Mouse (Mus musculus) lung, embryonic 14.5 days (tissue): ENCODE measurements around the gene Hba-x. TPM values are rescaled to one million over a fixed set of nuclear protein-coding genes. Genes with fewer than 3 reads are reported as not detected.
"Not testable (repeated sequence)": the region's sequence is repeated elsewhere in the genome, so short reads cannot be mapped to it uniquely, and the experiment has no call there.

Source experiments
- ATAC-seq: fragments of 200-750 bp; cut with Nextera tagmentation; 2 replicates; pipeline ENCODE4 v1.8.0; 2017; ENCODE audit warnings: mild to moderate bottlenecking, moderate TSS enrichment, moderate library complexity; ENCODE audit not compliant: insufficient read depth
- DNase-seq: peaks from one replicate; pipeline ENCODE4 v3.0.0-alpha.2; 2015
- H3K27ac ChIP-seq: fragments of 300-500 bp; sonication (generic); 2 replicates; pipeline ENCODE4 v1.5.1; 2014; ENCODE audit warnings: low read depth, mild to moderate bottlenecking, moderate library complexity
- H3K27me3 ChIP-seq: fragments of 300-500 bp; sonication (generic); 2 replicates; pipeline ENCODE4 v1.6.1; 2014; ENCODE audit warnings: low read length, control low read depth; ENCODE audit not compliant: insufficient read depth
- H3K36me3 ChIP-seq: fragments of 300-500 bp; sonication (generic); 2 replicates; pipeline ENCODE4 v1.6.1; 2014; ENCODE audit warnings: control low read depth; ENCODE audit not compliant: insufficient read depth
- H3K4me1 ChIP-seq: fragments of 300-500 bp; sonication (generic); 2 replicates; pipeline ENCODE4 v1.6.1; 2014; ENCODE audit warnings: antibody characterized with exemption, control low read depth; ENCODE audit not compliant: insufficient read depth
- H3K4me2 ChIP-seq: fragments of 300-500 bp; sonication (generic); 2 replicates; pipeline ENCODE4 v1.6.1; 2014; ENCODE audit warnings: mild to moderate bottlenecking
- H3K4me3 ChIP-seq: fragments of 300-500 bp; sonication (generic); 2 replicates; pipeline ENCODE4 v1.5.1; 2014; ENCODE audit warnings: low read depth, low read length
- H3K9ac ChIP-seq: fragments of 300-500 bp; sonication (generic); 2 replicates; pipeline ENCODE4 v1.6.1; 2014
- H3K9me3 ChIP-seq: fragments of 300-500 bp; sonication (generic); 2 replicates; pipeline ENCODE4 v1.6.1; 2016; ENCODE audit warnings: low read depth, low read length, control low read depth
- CTCF ChIP-seq: IDR thresholded peaks from 2 replicates; pipeline ENCODE4 v1.5.1; 2016; ENCODE audit warnings: antibody characterized with exemption, low read depth
- WGBS: fragments of 180-500 bp; shearing (Covaris S2); extraction: QIAGEN DNeasy Blood & Tissue Kit; methylation state at CpG from one replicate; pipeline ENCODE4 v1.1.7; 2014; 5-methylcytosine and 5-hydroxymethylcytosine counted together
- polyA plus RNA-seq: library from polyadenylated mRNA; unstranded; fragments of >200 nt; fragmentation: Nextera tagmentation; extraction: Ambion mirVana; gene quantifications from 2 replicates; pipeline ENCODE4 v1.2.1, GENCODE M21; 2014

Gene Hba-x
- polyA plus RNA-seq, 1 experiment from 2014 or later = 266 TPM

- Histone ChIP-seq H3K9ac (no peak overlapping the region), H3K4me1 (no peaks in the 10 kb centered on the region), H3K4me2 (no peak overlapping the region), H3K36me3 (no peaks in the 10 kb centered on the region), H3K9me3 (no peaks in the 10 kb centered on the region), H3K27me3 (0 out of 2 replicates have a peak, but pooled peaks cover 6% of the 10 kb centered on the region), H3K27ac (no peak overlapping the region), H3K4me3 (no peak overlapping the region)
- 87% methylated on average over 2 of the region's 2 CpGs for WGBS
- DNase-seq = no peak
- no peak for TF ChIP-seq CTCF
- ATAC-seq = no peak
Measured at GRCm38 (mm10) chr11:32298532-32298918, 22.3 kb downstream of the Hba-x start.

- not testable (repeated sequence) for H3K27me3 ChIP-seq, H3K9ac ChIP-seq, H3K4me3 ChIP-seq, H3K9me3 ChIP-seq, H3K4me1 ChIP-seq, H3K27ac ChIP-seq, H3K36me3 ChIP-seq
- peak within 1 kb of the TSS; percentile 49 for H3K4me2 ChIP-seq
- peak; percentile 37; the same call in 1 of the 2 replicates for ATAC-seq
- peak; percentile 87 for TF ChIP-seq CTCF
- peak; percentile 74 for DNase-seq
- WGBS = 5% methylated on average over 16 of the region's 16 CpGs
Measured at GRCm38 (mm10) chr11:32299865-32300264, 23.7 kb downstream of the Hba-x start, which contains the start of gene Hbq1a. Gene Hbq1a (plus strand): TSS chr11:32300069.

- Histone ChIP-seq H3K27ac (no peak overlapping the region), H3K9ac (no peak overlapping the region), H3K4me1 (no peaks in the 10 kb centered on the region), H3K4me2 (peak overlapping the region; percentile 49), H3K36me3 (no peaks in the 10 kb centered on the region), H3K4me3 (no peak overlapping the region), H3K9me3 (no peaks in the 10 kb centered on the region), H3K27me3 (0 out of 2 replicates have a peak, but pooled peaks cover 6% of the 10 kb centered on the region)
- ATAC-seq (peak; percentile 18; the same call in 1 of the 2 replicates), DNase-seq (no peak)
- TF ChIP-seq CTCF = no peak
- 47% methylated on average over 14 of the region's 17 CpGs for WGBS
Measured at GRCm38 (mm10) chr11:32300279-32301267, 24.4 kb downstream of the Hba-x start.

GRCm38 (mm10) chr11:32301506-32301905 is 25.3 kb downstream of the Hba-x start:
- ATAC-seq (no peak), DNase-seq (no peak)
- Histone ChIP-seq H3K4me3 (no peak overlapping the region), H3K4me2 (no peak overlapping the region), H3K27me3 (0 out of 2 replicates have a peak, but pooled peaks cover 6% of the 10 kb centered on the region), H3K9me3 (no peaks in the 10 kb centered on the region), H3K9ac (no peak overlapping the region), H3K4me1 (no peaks in the 10 kb centered on the region), H3K27ac (no peak overlapping the region), H3K36me3 (no peaks in the 10 kb centered on the region)
- TF ChIP-seq CTCF = no peak
- WGBS = 73% methylated on average over 1 of the region's 1 CpGs

- 0 out of 2 replicates have a peak, but pooled peaks cover 6% of the 10 kb centered on the region for H3K27me3 ChIP-seq
- H3K9me3 ChIP-seq = no peaks in the 10 kb centered on the region
- H3K36me3 ChIP-seq = no peaks in the 10 kb centered on the region
- H3K27ac ChIP-seq = no peak overlapping the region
- H3K4me3 ChIP-seq = no peak overlapping the region
- no peak overlapping the region for H3K9ac ChIP-seq
- no peaks in the 10 kb centered on the region; the same call in 1 of the 2 replicates for H3K4me1 ChIP-seq
- WGBS = 42% methylated on average over 2 of the region's 2 CpGs
- DNase-seq = no peak
- no peak for TF ChIP-seq CTCF
- H3K4me2 ChIP-seq = no peak overlapping the region
- ATAC-seq = no peak
Measured at GRCm38 (mm10) chr11:32302824-32303419, 26.7 kb downstream of the Hba-x start.

- Histone ChIP-seq H3K9me3 (no peaks in the 10 kb centered on the region), H3K4me2 (no peak overlapping the region), H3K27ac (no peak overlapping the region), H3K4me1 (no peaks in the 10 kb centered on the region; the same call in 1 of the 2 replicates), H3K4me3 (no peak overlapping the region), H3K9ac (no peak overlapping the region), H3K36me3 (no peaks in the 10 kb centered on the region), H3K27me3 (0 out of 2 replicates have a peak, but pooled peaks cover 6% of the 10 kb centered on the region)
- ATAC-seq (no peak), DNase-seq (no peak)
- WGBS = 82% methylated on average over 1 of the region's 1 CpGs
- no peak for TF ChIP-seq CTCF
Measured at GRCm38 (mm10) chr11:32303455-32303854, 27.3 kb downstream of the Hba-x start.

GRCm38 (mm10) chr11:32307006-32307405 is 30.8 kb downstream of the Hba-x start:
- Histone ChIP-seq H3K36me3 (no peaks in the 10 kb centered on the region), H3K9ac (no peak overlapping the region), H3K4me1 (no peaks in the 10 kb centered on the region; the same call in 1 of the 2 replicates), H3K27me3 (no peaks in the 10 kb centered on the region), H3K4me3 (no peak overlapping the region), H3K4me2 (no peak overlapping the region), H3K9me3 (no peaks in the 10 kb centered on the region), H3K27ac (no peak overlapping the region)
- no peak for DNase-seq
- 86% methylated on average over 1 of the region's 1 CpGs for WGBS
- TF ChIP-seq CTCF = no peak
- no peak for ATAC-seq
